Mouse (Mus musculus): ENCODE data around the gene Nek6.

Gene Nek6

DNA sequence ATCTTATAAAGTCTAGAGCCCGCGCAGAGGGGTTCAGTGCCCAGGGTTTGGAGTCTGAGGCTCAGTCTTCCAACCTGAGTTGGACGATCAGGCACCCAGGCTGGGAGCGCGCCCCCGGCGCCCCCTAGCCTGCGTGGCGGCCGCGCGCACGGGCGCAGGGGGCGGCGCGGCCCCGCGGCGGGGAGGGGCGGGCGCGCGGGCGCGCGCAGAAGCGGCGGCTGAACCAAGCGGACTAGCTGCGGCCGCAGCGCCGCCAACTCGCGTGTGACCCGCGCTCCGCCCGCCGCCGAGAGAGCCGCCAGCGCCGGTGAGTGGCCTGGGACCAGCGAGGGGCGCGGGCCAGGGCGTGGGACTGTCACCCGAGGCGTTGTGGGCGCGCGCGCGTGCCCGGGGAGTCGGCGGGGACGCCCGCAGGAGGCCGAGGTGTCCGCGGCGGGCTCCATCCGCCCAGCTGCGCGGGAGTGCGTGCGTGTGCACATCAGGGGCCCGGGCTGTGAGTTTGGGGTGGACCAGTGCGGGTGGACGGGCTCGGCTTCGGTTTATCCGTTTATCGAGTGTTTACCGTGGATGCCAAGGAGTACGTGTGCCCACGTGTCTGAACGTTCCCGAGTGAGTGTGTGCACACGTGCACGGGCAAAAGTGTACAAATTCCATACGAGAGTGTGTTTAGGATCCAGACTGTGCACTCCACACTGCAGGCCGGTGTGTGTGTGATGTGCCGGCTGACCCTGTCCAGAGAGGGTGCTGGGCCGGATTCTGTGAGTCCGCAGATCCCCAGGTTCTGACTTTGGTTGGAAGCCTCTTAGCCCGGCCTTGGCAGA, at the start of gene Nek6:
Gene Nek6, plus strand, starts transcription at position 157 of the 821 bp plus-strand sequence.
- peak; percentile 15 for DNase-seq (ENCODE audit: low read depth, low spot score)

DNA sequence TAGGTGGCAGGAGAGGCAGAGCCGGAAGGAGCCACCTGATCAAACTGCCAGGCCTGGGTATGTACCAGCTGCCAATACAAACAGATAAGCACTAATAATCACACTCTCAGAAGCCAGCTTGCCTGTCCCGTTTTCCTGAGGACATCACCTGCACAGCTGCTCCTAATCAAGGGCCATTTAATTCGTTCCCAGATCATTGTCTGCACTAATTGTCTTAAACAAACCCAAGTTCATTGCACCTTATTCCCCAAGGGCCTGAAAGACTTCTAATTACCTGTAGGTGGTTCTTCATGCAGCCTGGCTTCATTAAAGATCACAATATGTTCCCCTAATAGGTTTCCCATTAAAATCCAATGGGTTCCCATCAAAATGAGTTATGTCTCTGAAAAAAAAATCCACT, 49.1 kb upstream of the Nek6 start:
- DNase-seq (ENCODE audit: low read depth, low spot score), result no peak

DNA sequence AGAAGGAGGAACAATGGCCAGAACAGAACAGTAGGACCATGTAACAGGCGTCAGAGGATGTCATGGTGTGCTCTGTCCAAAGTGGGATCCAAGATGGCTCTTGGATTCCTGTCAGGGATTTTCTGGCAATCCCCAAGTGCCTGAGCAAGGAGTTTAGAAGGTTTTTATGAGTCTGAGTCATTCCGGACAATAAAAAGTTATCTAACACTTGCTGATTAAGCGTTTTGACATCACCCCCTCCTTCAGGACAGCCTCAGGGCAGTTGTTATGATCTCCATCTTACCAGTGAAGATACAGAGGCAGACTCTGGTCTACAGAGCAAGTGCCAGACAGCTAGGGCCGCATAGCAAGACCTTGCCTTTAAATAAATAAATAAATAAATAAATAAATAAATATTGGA, 42.6 kb upstream of the Nek6 start:
- no peak for DNase-seq (ENCODE audit: low read depth, low spot score)

- no peak for DNase-seq (ENCODE audit: low read depth, low spot score)
Measured at GRCm38 (mm10) chr2:38471745-38472144, 39.7 kb upstream of the Nek6 start.

- DNase-seq (ENCODE audit: low read depth, low spot score), result no peak
Measured at GRCm38 (mm10) chr2:38472829-38473228, 38.6 kb upstream of the Nek6 start.

- no peak for DNase-seq (ENCODE audit: low read depth, low spot score)
Measured at GRCm38 (mm10) chr2:38476871-38477496, 34.5 kb upstream of the Nek6 start.

DNA sequence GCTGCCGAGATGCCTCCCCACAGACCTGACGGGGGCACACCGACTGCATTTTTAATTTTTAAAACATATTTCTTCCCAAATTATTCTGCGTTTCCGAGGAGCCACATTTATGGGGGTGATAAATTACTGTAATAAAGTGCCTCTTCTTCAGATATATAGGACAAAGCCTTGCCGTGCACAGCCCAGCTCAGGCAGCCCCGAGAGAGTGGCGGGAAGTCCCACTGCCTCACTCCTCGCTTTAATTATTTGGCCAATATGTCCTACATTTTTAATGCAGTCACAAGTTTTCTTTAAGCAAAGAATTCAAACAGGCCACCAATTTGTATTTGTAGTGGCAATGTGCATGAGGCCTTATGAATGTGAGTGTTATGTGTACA, 34.0 kb upstream of the Nek6 start:
- no peak for DNase-seq (ENCODE audit: low read depth, low spot score)

DNA sequence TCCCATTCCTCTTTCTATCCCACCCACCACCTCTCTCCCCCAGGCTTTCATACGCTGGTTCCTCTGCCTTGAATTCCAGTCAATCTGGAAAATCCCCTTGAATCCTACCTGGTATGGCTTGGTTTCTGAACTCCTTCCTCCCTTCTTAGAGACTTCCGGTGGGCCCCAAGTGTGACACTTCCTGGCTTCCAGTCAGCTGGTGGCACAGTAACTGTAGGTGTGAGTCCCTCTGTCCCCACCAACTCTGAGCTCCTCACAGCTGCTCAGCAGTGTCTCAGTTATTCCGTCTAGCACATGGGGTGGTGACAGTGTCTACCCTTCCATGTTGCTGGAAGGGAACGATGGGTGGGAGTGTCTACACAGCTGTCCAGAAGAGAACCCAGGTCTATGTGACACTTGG, 32.8 kb upstream of the Nek6 start:
- DNase-seq (ENCODE audit: low read depth, low spot score), result no peak

GRCm38 (mm10) chr2:38479541-38479940, 31.9 kb upstream of the Nek6 start:
- no peak for DNase-seq (ENCODE audit: low read depth, low spot score)

- DNase-seq (ENCODE audit: low read depth, low spot score), result no peak
Measured at GRCm38 (mm10) chr2:38481166-38481778, 30.2 kb upstream of the Nek6 start.

DNA sequence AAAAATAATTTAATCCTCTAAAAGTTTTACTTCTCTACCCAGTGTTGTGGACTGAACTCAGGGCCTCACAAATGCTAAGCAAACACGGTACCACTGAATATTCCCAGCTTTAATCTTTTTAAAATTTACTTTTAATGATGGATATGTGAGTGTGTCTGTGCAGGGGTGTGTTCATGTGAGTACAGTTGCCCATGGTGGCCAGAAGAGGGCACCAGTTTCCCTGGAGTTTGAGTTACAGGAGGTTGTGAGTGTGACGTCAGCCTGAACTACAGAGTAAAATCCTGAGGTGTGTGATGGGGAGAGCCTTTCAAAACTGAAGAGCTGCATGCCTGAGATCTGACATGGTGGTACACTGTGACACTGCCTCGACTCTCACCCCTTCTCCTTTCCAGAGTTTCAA, 29.3 kb upstream of the Nek6 start:
- peak; percentile 61 for DNase-seq (ENCODE audit: low read depth, low spot score)

GRCm38 (mm10) chr2:38483058-38483704, 28.3 kb upstream of the Nek6 start:
- DNase-seq (ENCODE audit: low read depth, low spot score), result no peak

- DNase-seq (ENCODE audit: low read depth, low spot score), result no peak
Measured at GRCm38 (mm10) chr2:38484556-38484955, 26.9 kb upstream of the Nek6 start.

GRCm38 (mm10) chr2:38485409-38485808, 26.0 kb upstream of the Nek6 start:
- no peak for DNase-seq (ENCODE audit: low read depth, low spot score)

DNA sequence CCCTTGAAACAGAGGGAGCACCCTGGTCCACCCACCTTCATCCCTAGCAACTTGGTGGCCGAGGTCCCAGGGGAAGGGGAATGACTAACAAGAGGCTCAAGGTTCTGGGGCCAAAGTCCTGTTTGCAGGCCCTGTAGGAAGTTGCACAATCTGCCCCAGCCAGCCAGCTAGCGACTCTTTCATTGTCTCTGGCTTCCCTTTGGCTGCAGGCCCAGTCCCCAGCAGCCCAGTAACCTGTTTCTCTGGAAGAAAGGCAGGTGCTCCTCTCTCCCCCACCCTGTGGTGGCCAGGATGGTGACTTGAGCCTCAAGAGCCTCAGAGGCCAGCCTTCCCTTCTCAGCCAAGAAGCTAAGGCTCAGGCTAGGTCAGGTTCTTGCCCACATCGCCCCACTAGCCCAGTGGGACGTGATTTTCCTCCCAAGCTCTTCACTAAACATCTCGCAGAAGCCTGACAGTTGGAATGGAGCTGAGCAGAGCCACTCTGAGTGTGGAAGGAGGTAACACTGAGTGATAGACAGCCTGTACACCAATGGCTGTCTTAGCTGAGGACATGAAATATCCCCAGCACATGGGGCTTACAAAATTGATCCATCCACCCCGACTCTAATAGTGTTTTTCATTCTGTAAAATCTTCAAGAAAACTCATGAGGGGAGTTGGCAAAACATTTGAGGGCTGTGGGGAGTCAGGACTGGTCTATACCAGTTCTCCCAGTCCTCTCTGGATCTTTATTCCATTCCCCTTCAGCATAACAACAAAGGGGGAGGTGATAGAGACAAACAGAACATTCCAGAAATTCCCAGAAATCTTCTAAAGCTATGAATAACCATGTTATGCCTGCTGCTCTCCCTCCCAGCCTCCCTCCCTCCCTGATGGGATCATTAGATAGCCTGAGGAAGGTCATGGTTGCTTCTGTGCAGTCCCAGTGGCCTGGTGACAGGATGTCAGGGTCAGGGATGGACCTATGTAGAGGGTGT, 25.2 kb upstream of the Nek6 start:
- DNase-seq (ENCODE audit: low read depth, low spot score), result peak; percentile 39

DNA sequence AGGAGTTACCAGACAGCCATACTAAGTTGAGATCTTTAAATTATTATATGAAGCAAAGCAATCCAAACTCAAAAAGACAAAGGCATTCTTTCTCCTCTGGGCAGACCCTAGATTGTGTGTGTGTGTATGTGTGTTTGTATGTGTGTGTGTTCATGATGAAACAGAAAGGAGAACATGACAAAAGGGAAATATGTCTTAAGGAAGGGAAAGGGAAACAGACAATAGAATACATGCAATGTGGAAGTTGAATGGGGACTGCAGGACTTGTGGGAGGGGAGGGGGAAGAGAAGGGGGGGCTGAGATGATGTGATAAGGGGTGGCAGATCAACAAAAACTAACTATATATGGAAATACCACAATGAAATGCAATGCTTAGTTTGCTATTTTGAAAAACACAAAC, 13.8 kb upstream of the Nek6 start:
- DNase-seq (ENCODE audit: low read depth, low spot score), result no peak

GRCm38 (mm10) chr2:38501606-38502005, 9.8 kb upstream of the Nek6 start:
- DNase-seq (ENCODE audit: low read depth, low spot score), result no peak

DNA sequence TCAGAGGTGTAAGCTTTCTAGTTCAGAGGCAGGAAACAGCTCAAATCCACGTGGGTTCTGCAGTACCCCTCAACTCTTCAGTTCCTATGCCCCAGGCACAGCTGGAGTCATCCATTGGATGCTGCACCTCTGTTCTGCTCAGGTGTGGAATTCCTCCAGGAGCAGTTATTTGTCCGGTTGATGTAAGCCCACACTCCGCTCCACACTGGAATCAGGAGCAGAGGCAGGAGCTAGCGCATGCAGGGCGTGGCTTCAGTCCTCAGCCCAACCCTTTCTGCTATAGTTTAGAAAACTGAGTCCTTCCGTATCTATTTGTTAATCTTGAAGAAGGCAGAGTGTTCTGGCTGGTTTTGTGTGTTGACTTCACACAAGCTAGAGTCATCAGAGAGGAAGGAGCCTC, 9.3 kb upstream of the Nek6 start:
- peak; percentile 11 for DNase-seq (ENCODE audit: low read depth, low spot score)

- no peak for DNase-seq (ENCODE audit: low read depth, low spot score)
Measured at GRCm38 (mm10) chr2:38502747-38503146, 8.7 kb upstream of the Nek6 start.

DNA sequence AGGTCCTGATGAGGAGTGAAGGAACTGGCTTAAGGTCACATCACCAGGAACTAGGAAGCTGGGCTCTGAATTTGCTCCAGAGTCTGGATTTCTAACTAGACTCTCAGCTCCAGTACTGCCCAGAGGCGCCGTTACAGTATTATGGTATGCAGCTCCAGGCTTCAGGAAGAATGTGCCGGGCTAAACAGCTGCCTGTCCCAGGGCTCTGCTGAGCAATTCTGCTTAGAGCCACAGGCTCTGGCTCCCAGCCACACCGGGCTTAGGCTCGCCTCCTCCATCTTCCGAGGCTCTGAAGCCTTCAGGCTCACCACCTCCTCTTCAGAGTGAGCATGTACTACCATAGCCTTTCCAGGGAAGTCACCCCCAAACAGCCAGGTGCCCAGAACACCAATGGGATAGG, 7.1 kb upstream of the Nek6 start:
- DNase-seq (ENCODE audit: low read depth, low spot score), result no peak

DNA sequence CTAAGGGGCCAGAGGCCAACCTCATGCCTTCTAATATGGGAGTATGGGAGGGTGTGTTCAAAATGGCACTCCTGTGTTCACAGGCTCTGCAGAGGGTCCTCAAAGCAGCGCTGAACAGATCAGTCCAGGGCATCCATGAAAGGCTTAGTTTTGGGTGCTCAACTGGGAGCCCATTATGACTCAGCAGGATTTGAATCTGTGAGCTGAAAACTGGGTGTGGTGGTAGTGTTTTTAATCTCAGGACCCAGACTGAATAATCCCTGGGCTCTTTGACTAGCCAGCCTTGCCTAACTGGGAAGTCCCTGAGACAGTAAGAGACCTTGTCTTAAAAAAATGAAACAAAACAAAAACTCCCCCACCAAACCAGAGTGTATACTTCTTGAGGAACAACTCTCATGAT, 4.3 kb upstream of the Nek6 start:
- DNase-seq (ENCODE audit: low read depth, low spot score), result no peak
